Mouse (Mus musculus): Measurements from ENCODE around the gene Lurap1. TPM values are rescaled to one million over a fixed set of nuclear protein-coding genes. Genes with fewer than 3 reads are reported as not detected.
A peak's percentile ranks its signal among the peaks of the same experiment; 100 is the strongest.

Lurap1 gene
- polyA plus RNA-seq, 1 experiment = not detected

DNA sequence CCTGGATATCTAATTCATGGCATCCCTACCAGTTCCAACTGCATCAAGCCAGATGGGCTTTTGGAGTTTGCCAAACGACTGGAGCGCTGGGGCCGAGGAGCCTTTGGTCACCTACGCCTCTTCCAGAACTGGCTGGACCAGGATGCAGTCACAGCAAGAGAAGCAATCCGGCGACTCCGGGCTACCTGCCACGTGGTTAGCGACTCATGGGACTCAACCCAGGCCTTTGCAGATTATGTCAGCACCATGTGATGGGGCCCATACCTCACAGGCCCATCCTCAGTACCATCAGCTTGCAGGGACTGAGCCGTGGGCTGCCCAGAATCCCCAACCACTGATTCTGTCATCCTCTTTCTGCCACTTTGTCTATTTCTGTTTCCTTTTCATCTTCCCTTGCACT is 54.8 kb downstream of the Lurap1 start:
- no peak overlapping the region for H3K4me3 ChIP-seq (ENCODE audit: insufficient read depth, low read depth, low read length)
- no peak overlapping the region for H3K27ac ChIP-seq (ENCODE audit: insufficient read depth, low read depth, low read length)
- H3K4me1 ChIP-seq (ENCODE audit: control insufficient read depth, insufficient read depth, low read length) = peaks cover 4% of the 10 kb centered on the region; the same call in 1 of the 2 replicates
- TF ChIP-seq POLR2A (IDR thresholded peaks at IDR 0.05; ENCODE audit: insufficient read depth, low read depth, low read length) (no peak), CTCF (IDR thresholded peaks at IDR 0.05; ENCODE audit: insufficient read depth, low read depth, low read length) (no peak)
- 90% methylated on average over 10 of the region's 10 CpGs for WGBS

DNA sequence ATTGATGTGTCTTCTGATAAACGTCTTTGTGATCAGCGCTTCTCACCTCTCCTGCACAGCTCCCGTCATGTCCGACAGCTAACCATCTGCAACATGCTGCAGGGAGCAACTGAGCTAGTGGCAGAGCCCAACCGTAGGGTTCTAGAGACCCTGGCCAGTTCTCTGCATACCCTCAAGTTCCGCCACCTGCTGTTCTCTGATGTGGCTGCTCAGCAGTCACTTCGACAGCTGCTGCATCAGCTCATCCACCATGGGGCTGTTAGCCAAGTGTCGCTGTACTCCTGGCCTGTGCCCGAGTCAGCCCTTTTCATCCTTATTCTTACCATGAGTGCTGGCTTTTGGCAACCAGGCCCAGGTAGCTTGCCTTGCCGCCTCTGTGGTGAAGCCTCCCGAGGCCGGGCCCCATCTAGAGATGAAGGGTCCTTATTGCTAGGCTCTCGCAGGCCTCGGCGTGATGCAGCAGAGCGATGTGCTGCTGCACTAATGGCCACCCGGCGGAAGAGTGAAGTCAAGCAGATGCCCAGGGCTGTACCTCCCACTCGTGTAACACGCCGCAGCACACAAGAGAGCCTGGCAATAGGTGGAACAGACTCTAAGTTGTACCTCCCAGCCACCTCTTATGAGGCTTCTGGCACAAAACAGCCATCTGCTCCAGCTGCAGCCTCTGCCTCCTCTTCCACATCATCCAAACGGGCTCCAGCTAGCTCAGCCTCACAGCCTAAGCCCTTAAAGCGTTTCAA is 62.5 kb downstream of the Lurap1 start:
- WGBS = 81% methylated on average over 23 of the region's 23 CpGs
- H3K27ac ChIP-seq (ENCODE audit: insufficient read depth, low read depth, low read length) = 0 out of 2 replicates have a peak overlapping the region, but pooled peaks have one; percentile 16
- H3K4me3 ChIP-seq (ENCODE audit: insufficient read depth, low read depth, low read length) = no peak overlapping the region
- TF ChIP-seq CTCF (IDR thresholded peaks at IDR 0.05; ENCODE audit: insufficient read depth, low read depth, low read length) (no peak), POLR2A (IDR thresholded peaks at IDR 0.05; ENCODE audit: insufficient read depth, low read depth, low read length) (no peak)
- H3K4me1 ChIP-seq (ENCODE audit: control insufficient read depth, insufficient read depth, low read length) = peaks cover 9% of the 10 kb centered on the region

Other genes with a start within 250 kb of the Lurap1 start
- not detected in 2 replicates for gene Dmbx1, start 211.4 kb downstream of the Lurap1 start, polyA plus RNA-seq (2012; ENCODE audit: insufficient read depth, insufficient read length, low replicate concordance, missing spikeins)
- gene Faah, start 133.4 kb downstream of the Lurap1 start, polyA plus RNA-seq (2012; ENCODE audit: insufficient read depth, insufficient read length, low replicate concordance, missing spikeins) = not detected in 2 replicates
- gene Nsun4, start 97.5 kb downstream of the Lurap1 start, polyA plus RNA-seq (2012; ENCODE audit: insufficient read depth, insufficient read length, low replicate concordance, missing spikeins) = not detected in 2 replicates
- not detected in 2 replicates for gene Uqcrh, start 76.3 kb downstream of the Lurap1 start, polyA plus RNA-seq (2012; ENCODE audit: insufficient read depth, insufficient read length, low replicate concordance, missing spikeins)
- not detected in 2 replicates for gene Lrrc41, start 76.1 kb downstream of the Lurap1 start, polyA plus RNA-seq (2012; ENCODE audit: insufficient read depth, insufficient read length, low replicate concordance, missing spikeins)
- gene Rad54l, start 27.6 kb downstream of the Lurap1 start, polyA plus RNA-seq (2012; ENCODE audit: insufficient read depth, insufficient read length, low replicate concordance, missing spikeins) = not detected in 2 replicates
- gene Pomgnt1, start 27.5 kb downstream of the Lurap1 start, polyA plus RNA-seq (2012; ENCODE audit: insufficient read depth, insufficient read length, low replicate concordance, missing spikeins) = not detected in 2 replicates
- gene Tspan1, start 16.3 kb upstream of the Lurap1 start, polyA plus RNA-seq (2012; ENCODE audit: insufficient read depth, insufficient read length, low replicate concordance, missing spikeins) = not detected in 2 replicates
- not detected in 2 replicates for gene 1700042G07Rik, start 22.0 kb upstream of the Lurap1 start, polyA plus RNA-seq (2012; ENCODE audit: insufficient read depth, insufficient read length, low replicate concordance, missing spikeins)
- not detected in 2 replicates for gene Gm49337, start 22.0 kb upstream of the Lurap1 start, polyA plus RNA-seq (2012; ENCODE audit: insufficient read depth, insufficient read length, low replicate concordance, missing spikeins)
- not detected in 2 replicates for gene Pik3r3, start 70.3 kb upstream of the Lurap1 start, polyA plus RNA-seq (2012; ENCODE audit: insufficient read depth, insufficient read length, low replicate concordance, missing spikeins)

All from olfactory bulb, adult 2 months (tissue).